Mouse (Mus musculus): ENCODE measurements around the gene Fkbpl. TPM values are rescaled to one million over a fixed set of nuclear protein-coding genes. Genes with fewer than 3 reads are reported as not detected.
A peak's percentile ranks its signal among the peaks of the same experiment; 100 is the strongest.

Fkbpl gene
- polyA plus RNA-seq, 1 experiment from 2014 or later = 18.1 TPM

GRCm38 (mm10) chr17:34640778-34641601 lies 3.6 kb upstream of the Fkbpl start:
- WGBS = 9% methylated on average over 11 of the region's 11 CpGs
- Histone ChIP-seq H3K4me2 (replicated peaks) (peak overlapping the region; percentile 11; the same call in 1 of the 2 replicates), H3K27ac (replicated peaks) (peak overlapping the region; percentile 88), H3K36me3 (no peaks in the 10 kb centered on the region), H3K4me3 (no peak overlapping the region), H3K27me3 (peaks cover 11% of the 10 kb centered on the region; the same call in 1 of the 2 replicates), H3K4me1 (peaks cover 30% of the 10 kb centered on the region), H3K9ac (replicated peaks) (peak overlapping the region; percentile 34), H3K9me3 (no peaks in the 10 kb centered on the region)
- peak; percentile 47; the same call in 1 of the 2 replicates for ATAC-seq (ENCODE audit: low FRiP score, low read depth)

GRCm38 (mm10) chr17:34641945-34642344 lies 2.6 kb upstream of the Fkbpl start:
- Histone ChIP-seq H3K27me3 (peaks cover 6% of the 10 kb centered on the region; the same call in 1 of the 2 replicates), H3K9ac (replicated peaks) (no peak overlapping the region), H3K4me2 (replicated peaks) (no peak overlapping the region), H3K36me3 (no peaks in the 10 kb centered on the region), H3K27ac (replicated peaks) (peak overlapping the region; percentile 88), H3K9me3 (no peaks in the 10 kb centered on the region), H3K4me1 (peaks cover 36% of the 10 kb centered on the region), H3K4me3 (no peak overlapping the region)
- 90% methylated on average over 3 of the region's 3 CpGs for WGBS
- ATAC-seq (ENCODE audit: low FRiP score, low read depth) = no peak

GRCm38 (mm10) chr17:34643379-34643778 lies 1.2 kb upstream of the Fkbpl start:
- no peak for ATAC-seq (ENCODE audit: low FRiP score, low read depth)
- Histone ChIP-seq H3K4me3 (no peak overlapping the region), H3K4me2 (replicated peaks) (no peak overlapping the region), H3K9me3 (no peaks in the 10 kb centered on the region), H3K27ac (replicated peaks) (no peak overlapping the region), H3K9ac (replicated peaks) (no peak overlapping the region), H3K4me1 (peaks cover 46% of the 10 kb centered on the region), H3K36me3 (no peaks in the 10 kb centered on the region), H3K27me3 (no peaks in the 10 kb centered on the region)
- WGBS = 93% methylated on average over 4 of the region's 4 CpGs

- ATAC-seq (ENCODE audit: low FRiP score, low read depth) = no peak
- Histone ChIP-seq H3K9me3 (no peaks in the 10 kb centered on the region), H3K4me2 (replicated peaks) (no peak overlapping the region), H3K27me3 (no peaks in the 10 kb centered on the region), H3K4me3 (no peak overlapping the region), H3K9ac (replicated peaks) (no peak overlapping the region), H3K4me1 (peaks cover 49% of the 10 kb centered on the region), H3K27ac (replicated peaks) (no peak overlapping the region), H3K36me3 (peaks cover 2% of the 10 kb centered on the region)
- WGBS = 86% methylated on average over 10 of the region's 10 CpGs
Measured at GRCm38 (mm10) chr17:34643944-34644343, 620 bp upstream of the Fkbpl start.

- peak overlapping the region; percentile 64 for H3K4me3 ChIP-seq
- H3K4me1 ChIP-seq = peaks cover 48% of the 10 kb centered on the region
- H3K9me3 ChIP-seq = no peaks in the 10 kb centered on the region
- H3K27me3 ChIP-seq = no peaks in the 10 kb centered on the region
- peak overlapping the region; percentile 73 for H3K9ac ChIP-seq (replicated peaks)
- H3K36me3 ChIP-seq = peaks cover 16% of the 10 kb centered on the region
- ATAC-seq (ENCODE audit: low FRiP score, low read depth) = no peak
- H3K27ac ChIP-seq (replicated peaks) = no peak overlapping the region; the same call in 1 of the 2 replicates
- 52% methylated on average over 10 of the region's 10 CpGs for WGBS
- peak overlapping the region; percentile 73 for H3K4me2 ChIP-seq (replicated peaks)
Measured at GRCm38 (mm10) chr17:34645256-34645829, 779 bp downstream of the Fkbpl start.

GRCm38 (mm10) chr17:34645831-34646511 lies 1.4 kb downstream of the Fkbpl start:
- peaks cover 22% of the 10 kb centered on the region for H3K36me3 ChIP-seq
- WGBS = 90% methylated on average over 30 of the region's 30 CpGs
- no peaks in the 10 kb centered on the region for H3K9me3 ChIP-seq
- H3K27me3 ChIP-seq = no peaks in the 10 kb centered on the region
- peak overlapping the region; percentile 97 for H3K4me3 ChIP-seq
- no peak overlapping the region for H3K9ac ChIP-seq (replicated peaks)
- H3K4me1 ChIP-seq = peaks cover 42% of the 10 kb centered on the region
- ATAC-seq (ENCODE audit: low FRiP score, low read depth) = no peak
- H3K4me2 ChIP-seq (replicated peaks) = peak overlapping the region; percentile 73
- no peak overlapping the region for H3K27ac ChIP-seq (replicated peaks)

GRCm38 (mm10) chr17:34646906-34647787 lies 2.6 kb downstream of the Fkbpl start, which contains the start of gene Atf6b:
Atf6b (plus strand) TSS chr17:34647146.
- ATAC-seq (ENCODE audit: low FRiP score, low read depth) = peak; percentile 96
- Histone ChIP-seq H3K4me2 (replicated peaks) (peak within 1 kb of the TSS; percentile 84), H3K27ac (replicated peaks) (peak within 1 kb of the TSS; percentile 80), H3K9ac (replicated peaks) (peak within 1 kb of the TSS; percentile 94), H3K4me3 (peak within 1 kb of the TSS; percentile 97), H3K27me3 (no peaks in the 10 kb centered on the region), H3K9me3 (no peaks in the 10 kb centered on the region), H3K4me1 (peaks cover 36% of the 10 kb centered on the region), H3K36me3 (peaks cover 34% of the 10 kb centered on the region)
- WGBS = 1% methylated on average over 66 of the region's 66 CpGs

GRCm38 (mm10) chr17:34648141-34648890 lies 3.8 kb downstream of the Fkbpl start:
- Histone ChIP-seq H3K36me3 (peaks cover 45% of the 10 kb centered on the region), H3K4me1 (peaks cover 36% of the 10 kb centered on the region), H3K27ac (replicated peaks) (no peak overlapping the region), H3K9me3 (no peaks in the 10 kb centered on the region), H3K4me3 (peak overlapping the region; percentile 97), H3K27me3 (no peaks in the 10 kb centered on the region), H3K9ac (replicated peaks) (peak overlapping the region; percentile 94), H3K4me2 (replicated peaks) (peak overlapping the region; percentile 84)
- ATAC-seq (ENCODE audit: low FRiP score, low read depth) = no peak
- 86% methylated on average over 16 of the region's 16 CpGs for WGBS

- WGBS = 91% methylated on average over 18 of the region's 18 CpGs
- peaks cover 31% of the 10 kb centered on the region for H3K4me1 ChIP-seq
- peaks cover 53% of the 10 kb centered on the region for H3K36me3 ChIP-seq
- H3K9me3 ChIP-seq = no peaks in the 10 kb centered on the region
- no peaks in the 10 kb centered on the region for H3K27me3 ChIP-seq
- H3K27ac ChIP-seq (replicated peaks) = no peak overlapping the region
- no peak overlapping the region for H3K4me2 ChIP-seq (replicated peaks)
- H3K9ac ChIP-seq (replicated peaks) = no peak overlapping the region
- no peak overlapping the region for H3K4me3 ChIP-seq
- no peak for ATAC-seq (ENCODE audit: low FRiP score, low read depth)
Measured at GRCm38 (mm10) chr17:34649106-34649864, 4.7 kb downstream of the Fkbpl start.

GRCm38 (mm10) chr17:34650781-34651180 lies 6.2 kb downstream of the Fkbpl start:
- Histone ChIP-seq H3K4me1 (peaks cover 20% of the 10 kb centered on the region), H3K27ac (replicated peaks) (no peak overlapping the region), H3K9ac (replicated peaks) (no peak overlapping the region), H3K4me2 (replicated peaks) (no peak overlapping the region), H3K9me3 (no peaks in the 10 kb centered on the region), H3K36me3 (peaks cover 62% of the 10 kb centered on the region), H3K4me3 (no peak overlapping the region), H3K27me3 (no peaks in the 10 kb centered on the region)
- ATAC-seq (ENCODE audit: low FRiP score, low read depth) = no peak
- 92% methylated on average over 14 of the region's 14 CpGs for WGBS

Data from midbrain, embryonic 12.5 days (tissue).